Mouse (Mus musculus) granulocyte monocyte progenitor cell, adult 5-6 weeks (primary cell): ENCODE measurements around the gene Yeats2. TPM values are rescaled to one million over a fixed set of nuclear protein-coding genes. Genes with fewer than 3 reads are reported as not detected.

ENCODE experiments used
- ATAC-seq: replicated peaks from 2 replicates; pipeline ENCODE4 v1.8.0; 2016; ENCODE audit warnings: mild to moderate bottlenecking, moderate TSS enrichment, inconsistent platforms; ENCODE audit not compliant: poor library complexity, severe bottlenecking
- total RNA-seq, 2 experiments: library from RNA; stranded (forward) in 1 of 2; stranded (reverse) in 1 of 2; fragments of 200-712, 200-1000 nt in 1 of 2; fragments of >200 nt in 1 of 2; fragmentation: Nextera tagmentation in 1 of 2; gene quantifications; 2 replicates each; pipeline ENCODE4 v1.2.3; 2014 to 2017

The Yeats2 gene
- total RNA-seq, 2 experiments from 2014 or later, result 30.5 to 65.0 TPM

- no peak for ATAC-seq
Observed at GRCm38 (mm10) chr16:20272994-20273393, 132.1 kb downstream of the Yeats2 start.

GRCm38 (mm10) chr16:20279395-20279794, 138.5 kb downstream of the Yeats2 start:
- ATAC-seq, result no peak

GRCm38 (mm10) chr16:20280238-20280637, 139.4 kb downstream of the Yeats2 start:
- no peak for ATAC-seq

Other genes with a start within 250 kb of the Yeats2 start
- gene Klhl6, start 158.0 kb upstream of the Yeats2 start, total RNA-seq (2014; fragmentation: Nextera tagmentation), result 57.2 and 59.7 TPM in 2 replicates
- 82.5 and 87.3 TPM in 2 replicates for gene Klhl6, start 158.0 kb upstream of the Yeats2 start, total RNA-seq (2017)
- gene Klhl24, start 43.5 kb upstream of the Yeats2 start, total RNA-seq (2014; fragmentation: Nextera tagmentation), result 34.3 and 52.0 TPM in 2 replicates
- gene Klhl24, start 43.5 kb upstream of the Yeats2 start, total RNA-seq (2017), result 56.1 and 80.7 TPM in 2 replicates
- not detected in 2 replicates for gene Map6d1, start 100.3 kb downstream of the Yeats2 start, total RNA-seq (2014; fragmentation: Nextera tagmentation)
- not detected in 2 replicates for gene Map6d1, start 100.3 kb downstream of the Yeats2 start, total RNA-seq (2017)
- gene Parl, start 161.3 kb downstream of the Yeats2 start, total RNA-seq (2014; fragmentation: Nextera tagmentation), result 144 and 145 TPM in 2 replicates
- 180 and 240 TPM in 2 replicates for gene Parl, start 161.3 kb downstream of the Yeats2 start, total RNA-seq (2017)
- gene Cyp2ab1, start 184.3 kb downstream of the Yeats2 start, total RNA-seq (2014; fragmentation: Nextera tagmentation), result 2.2 TPM in 1 of 2 replicates, not detected in the other
- gene Cyp2ab1, start 184.3 kb downstream of the Yeats2 start, total RNA-seq (2017), result 0.26 TPM in 1 of 2 replicates, not detected in the other